Mouse (Mus musculus): ENCODE measurements at regions not wholly inside any gene's neighbourhood (a gene's known extent, or its start where the extent isn't known, plus 50 kb on each side); places are given as distances from the start of the nearest gene placed in this dataset.
"Not testable (repeated sequence)": the region's sequence is repeated elsewhere in the genome, so short reads cannot be mapped to it uniquely, and the experiment has no call there.

DNA sequence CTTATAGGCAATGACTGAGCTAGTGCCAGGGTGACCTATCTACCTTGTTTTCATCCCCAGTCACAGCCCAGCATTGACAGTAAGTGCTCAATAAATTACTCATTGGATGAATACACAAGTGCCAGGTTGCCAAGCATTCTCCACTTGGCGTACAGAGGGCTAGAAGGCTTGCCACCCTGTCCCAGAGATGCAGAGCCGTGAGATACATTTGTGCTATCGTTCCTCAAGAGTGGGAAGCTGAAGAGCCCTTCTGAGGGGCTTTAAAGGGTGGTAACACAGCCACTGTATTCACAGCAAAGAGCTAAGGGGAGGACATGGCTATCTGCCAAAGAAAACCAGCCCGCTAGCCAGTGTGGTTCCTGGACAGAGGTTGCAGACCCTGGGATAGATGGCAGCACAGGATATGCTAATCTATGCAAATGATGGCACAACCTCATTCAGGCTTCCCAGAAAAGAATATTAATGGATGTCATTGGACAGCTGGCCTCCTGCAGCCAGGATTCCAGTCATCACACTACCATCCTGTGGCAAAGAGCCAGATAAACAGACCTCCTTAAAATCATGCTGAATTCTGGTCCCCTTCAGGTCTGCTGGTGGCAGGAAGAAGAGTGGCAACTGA, 214.4 kb downstream of the Trim29 start:
- DNase-seq: no peak

DNA sequence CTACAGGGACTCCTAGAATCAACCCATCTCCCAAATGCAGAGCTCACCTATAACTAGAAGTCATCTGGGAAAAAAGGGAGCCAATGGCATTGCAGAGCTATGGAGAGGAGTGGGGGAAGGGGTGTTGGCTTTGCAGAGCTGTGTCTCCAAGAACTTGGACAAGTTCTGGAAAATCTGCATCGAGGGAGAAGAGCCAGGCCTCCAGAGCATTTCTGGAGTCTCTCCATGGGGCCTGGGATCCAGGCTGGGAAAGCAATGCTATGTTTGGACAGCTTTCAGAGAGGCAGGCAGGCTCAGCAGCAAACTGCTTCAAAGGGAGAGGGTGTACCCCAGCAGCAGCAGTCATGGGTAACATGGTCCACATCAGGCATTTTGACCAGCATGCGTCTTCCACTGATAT, 211.6 kb upstream of the Nectin1 start:
- DNase-seq: no peak

- DNase-seq: no peak
Observed at GRCm38 (mm10) chr9:43535967-43536366, 207.8 kb upstream of the Nectin1 start.

DNA sequence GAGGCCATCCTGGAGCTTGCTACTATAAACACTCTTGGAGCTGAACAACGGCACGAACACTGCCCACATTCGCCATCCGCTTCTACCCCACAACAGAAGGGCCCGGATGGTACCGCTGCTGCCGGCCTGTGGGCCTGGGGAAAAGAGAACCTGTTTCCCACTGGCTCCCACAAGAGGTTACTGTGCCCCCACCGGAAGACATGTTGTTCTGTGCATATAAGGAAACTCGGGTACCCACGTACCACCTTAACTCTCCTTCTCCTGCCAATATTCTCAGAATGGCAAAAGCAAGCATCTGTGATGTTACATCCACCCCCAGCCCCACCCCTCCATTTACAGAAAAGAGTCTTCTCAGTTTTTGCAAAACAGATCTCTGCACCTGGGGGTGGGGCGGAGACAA, 206.7 kb upstream of the Nectin1 start:
- DNase-seq: no peak

DNA sequence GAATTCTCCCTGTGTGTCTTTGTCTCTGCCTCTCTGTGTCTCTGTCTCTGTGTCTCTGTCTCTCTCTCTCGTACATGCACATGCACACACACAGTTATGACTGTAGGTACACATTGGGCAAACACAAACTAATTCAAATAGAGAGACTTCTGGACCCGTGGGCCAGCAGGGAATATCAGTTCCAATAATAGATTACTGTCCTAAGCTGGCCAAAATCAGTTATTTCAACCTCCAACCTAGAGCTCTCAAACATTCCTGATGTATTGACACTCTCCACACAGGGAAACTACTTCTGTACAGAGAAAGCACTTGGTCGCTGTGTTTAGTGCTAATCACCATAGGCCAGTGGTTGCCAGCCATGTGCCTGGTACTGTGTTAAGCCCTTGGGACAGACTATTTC, 203.7 kb upstream of the Nectin1 start:
- no peak for DNase-seq

DNA sequence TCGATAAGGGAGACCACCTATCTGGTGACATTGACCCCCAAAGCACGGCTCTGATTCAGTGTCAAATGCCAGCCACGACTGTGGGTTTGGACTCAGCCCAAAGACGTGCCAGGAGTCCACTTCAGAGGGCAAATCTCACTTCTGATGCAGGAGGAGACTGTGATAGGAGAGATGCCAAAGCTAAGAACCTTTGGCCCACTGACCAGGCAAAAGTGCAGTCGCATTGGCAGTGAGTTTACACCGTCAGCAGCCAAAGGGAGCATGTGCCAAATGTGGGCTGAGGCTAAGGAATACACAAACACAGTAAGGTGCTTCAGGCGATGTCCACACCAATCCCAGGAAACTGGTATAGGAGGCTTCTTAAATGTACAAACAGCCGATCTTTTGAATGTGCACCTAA, 202.6 kb upstream of the Nectin1 start:
- no peak for DNase-seq

DNA sequence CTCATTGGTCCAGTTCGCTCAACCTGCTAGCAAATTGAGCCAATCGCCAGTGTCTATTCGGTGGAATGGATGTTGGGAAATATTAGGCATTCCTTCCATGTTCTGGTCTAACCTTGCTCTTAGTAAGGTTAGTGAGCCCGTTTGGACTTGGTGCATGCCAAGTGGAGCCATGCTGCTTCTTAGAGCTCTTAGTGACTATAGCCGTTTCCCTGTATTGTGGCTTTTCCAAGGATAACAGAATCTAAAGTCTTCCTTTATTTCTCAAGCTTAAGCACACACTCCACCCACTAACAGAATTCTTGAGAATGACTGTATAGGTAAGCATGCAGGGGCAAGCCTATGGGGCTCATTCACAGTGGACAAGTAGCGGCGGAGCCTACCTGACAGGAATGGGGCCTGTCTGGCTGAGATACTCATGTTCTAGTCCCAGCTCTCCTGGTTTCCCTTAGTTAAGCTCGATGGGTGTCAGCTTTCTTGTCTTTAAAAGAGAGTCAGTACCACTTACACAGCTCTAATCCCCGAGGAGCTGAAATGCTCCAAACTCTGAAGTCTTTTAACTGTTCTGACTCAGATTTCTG, 201.6 kb upstream of the Nectin1 start:
- no peak for DNase-seq

- peak; percentile 87 for DNase-seq
Observed at GRCm38 (mm10) chr9:43545081-43545565, 198.7 kb upstream of the Nectin1 start.

DNA sequence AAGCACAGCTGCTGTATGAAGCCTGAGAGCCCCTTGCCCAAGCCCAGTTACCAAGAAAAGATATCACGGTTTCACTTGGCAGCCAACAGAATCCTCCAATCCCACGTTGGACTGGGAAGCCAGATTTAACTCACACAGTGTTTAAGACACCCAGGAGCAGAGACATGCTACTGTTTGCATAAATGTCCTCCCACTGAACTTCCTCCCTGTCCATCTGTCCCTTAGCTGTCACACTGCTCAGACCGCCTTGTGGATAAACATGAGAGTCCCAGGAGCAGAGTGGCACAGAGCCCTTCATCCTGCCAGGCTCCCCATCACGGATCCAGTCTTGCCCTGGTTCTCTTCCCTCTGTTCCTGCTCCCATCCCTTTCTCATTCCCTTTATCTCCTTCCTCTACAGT, 194.9 kb upstream of the Nectin1 start:
- DNase-seq: no peak

- DNase-seq: no peak
Observed at GRCm38 (mm10) chr9:43549293-43549692, 194.5 kb upstream of the Nectin1 start.

- DNase-seq: not testable (repeated sequence)
Observed at GRCm38 (mm10) chr9:43552758-43553157, 191.0 kb upstream of the Nectin1 start.

DNA sequence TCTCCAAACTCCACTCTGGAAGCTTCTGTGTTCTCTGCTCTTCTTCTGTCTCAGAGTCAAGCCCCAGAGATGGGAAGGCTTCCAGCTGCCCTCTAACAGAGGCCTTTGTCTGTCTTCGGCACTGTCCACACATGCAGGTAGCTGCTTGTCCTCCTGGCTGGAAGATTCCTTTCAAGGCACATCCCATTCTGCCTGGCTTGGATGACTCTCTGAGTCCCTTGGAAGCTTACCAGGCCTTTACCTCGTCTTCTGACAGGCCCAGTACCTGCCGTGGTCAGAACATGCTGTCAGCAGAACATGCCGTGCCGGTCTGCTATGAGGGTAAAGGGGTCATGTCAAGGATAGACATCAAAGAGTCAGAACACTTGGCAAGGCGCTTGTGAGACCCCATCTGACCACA, 181.8 kb upstream of the Nectin1 start:
- no peak for DNase-seq

GRCm38 (mm10) chr9:43564239-43564906, 179.4 kb upstream of the Nectin1 start:
- DNase-seq: no peak

DNA sequence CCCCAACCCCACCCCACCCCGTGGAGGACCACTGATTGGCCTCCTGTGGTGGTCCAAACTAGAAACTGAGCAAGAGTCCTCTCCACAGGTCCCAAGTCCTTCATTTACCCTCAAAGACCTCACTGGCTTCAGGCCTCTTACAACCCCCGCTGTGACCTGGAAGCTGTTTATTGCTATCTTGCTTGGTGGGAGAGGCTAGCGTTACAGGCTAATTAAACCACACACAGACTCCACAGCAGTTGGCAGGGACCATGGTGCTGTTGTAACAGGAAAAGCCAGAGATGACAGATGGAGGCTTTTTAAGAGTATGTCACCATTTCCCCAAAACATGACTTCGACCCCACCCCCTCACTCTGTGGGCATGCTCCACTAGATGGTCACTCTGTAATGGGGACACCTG, 174.9 kb upstream of the Nectin1 start:
- no peak for DNase-seq

- DNase-seq: no peak
Observed at GRCm38 (mm10) chr9:43571086-43571485, 172.7 kb upstream of the Nectin1 start.

DNA sequence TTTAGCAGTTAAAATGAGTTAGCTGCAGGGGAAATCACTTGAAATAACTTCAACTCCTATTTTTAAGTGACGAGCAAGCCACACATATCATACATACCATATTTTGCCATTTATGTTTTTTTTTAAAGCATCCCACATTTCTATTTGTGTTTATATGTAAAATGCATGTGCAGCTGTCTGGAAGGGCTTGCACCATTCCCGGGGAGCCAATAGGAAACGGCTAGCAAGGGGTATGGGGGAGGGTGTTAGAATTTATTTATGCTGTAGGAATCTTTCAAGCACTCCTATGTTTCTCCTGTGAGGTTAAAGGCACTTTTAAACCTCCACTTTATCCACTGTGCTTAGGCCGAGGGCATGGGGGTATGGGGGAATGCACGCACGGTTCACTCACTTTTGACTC, 168.1 kb upstream of the Nectin1 start:
- DNase-seq: no peak

GRCm38 (mm10) chr9:43580653-43581052, 163.1 kb upstream of the Nectin1 start:
- DNase-seq: no peak

GRCm38 (mm10) chr9:43585616-43586015, 158.2 kb upstream of the Nectin1 start:
- DNase-seq: no peak

GRCm38 (mm10) chr9:43593236-43593635, 150.5 kb upstream of the Nectin1 start:
- DNase-seq: no peak

DNA sequence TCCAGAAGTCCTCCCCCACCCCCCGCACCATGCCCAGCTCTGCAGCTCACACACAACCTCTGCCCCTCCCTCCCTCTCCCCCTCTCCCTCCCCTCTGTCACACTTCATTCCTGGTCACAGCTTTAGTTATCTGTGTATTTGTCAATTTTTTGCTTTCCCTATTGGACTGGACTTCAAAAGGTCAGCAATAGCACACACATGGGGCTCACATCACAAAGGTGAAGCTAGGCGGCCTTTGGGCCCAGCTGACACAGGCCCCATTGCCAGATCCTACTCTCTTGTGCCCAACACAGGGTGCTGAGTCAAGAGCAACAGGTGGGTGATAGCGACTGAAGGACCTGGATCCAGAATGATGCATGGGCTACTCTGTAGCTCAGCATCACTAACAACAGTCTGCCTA, 149.0 kb upstream of the Nectin1 start:
- no peak for DNase-seq

DNA sequence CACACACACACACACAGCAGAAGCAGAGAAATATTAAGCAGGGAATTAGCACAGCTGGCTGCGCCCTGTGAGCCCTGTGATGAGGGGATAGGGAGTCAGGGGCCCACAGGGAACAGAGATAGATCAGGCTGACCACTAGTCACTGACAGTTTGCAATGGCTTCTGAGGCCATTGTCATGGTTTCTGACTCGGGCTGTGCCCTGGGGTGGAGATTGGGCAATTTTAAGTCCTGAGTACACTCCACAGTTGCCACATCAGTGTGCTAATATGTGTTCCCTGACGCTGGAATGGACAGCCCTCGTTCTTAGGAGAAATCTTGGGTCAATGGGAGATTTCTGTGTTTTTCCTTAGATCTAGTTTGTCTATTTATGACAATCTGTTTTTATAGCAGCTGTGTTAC, 148.3 kb upstream of the Nectin1 start:
- DNase-seq: no peak

DNA sequence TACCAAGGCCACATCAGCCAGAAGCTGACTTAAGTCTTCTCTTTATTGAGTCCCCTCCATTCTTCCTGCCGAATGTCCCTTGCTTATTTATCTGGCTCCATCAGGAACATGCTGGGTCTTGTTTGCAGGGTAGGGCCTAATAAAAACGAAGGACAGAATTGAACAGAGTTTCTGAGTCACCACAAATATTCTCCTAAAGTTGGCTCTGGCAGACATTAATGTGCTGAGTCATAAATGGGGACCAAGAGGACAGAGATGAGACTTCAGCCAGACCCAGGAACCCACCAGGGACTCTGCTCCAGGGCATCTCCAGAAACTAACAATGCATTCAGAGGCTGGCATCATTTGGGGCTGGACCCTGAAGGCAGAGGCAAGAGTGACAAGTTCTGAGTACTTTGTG, 143.4 kb upstream of the Nectin1 start:
- no peak for DNase-seq

DNA sequence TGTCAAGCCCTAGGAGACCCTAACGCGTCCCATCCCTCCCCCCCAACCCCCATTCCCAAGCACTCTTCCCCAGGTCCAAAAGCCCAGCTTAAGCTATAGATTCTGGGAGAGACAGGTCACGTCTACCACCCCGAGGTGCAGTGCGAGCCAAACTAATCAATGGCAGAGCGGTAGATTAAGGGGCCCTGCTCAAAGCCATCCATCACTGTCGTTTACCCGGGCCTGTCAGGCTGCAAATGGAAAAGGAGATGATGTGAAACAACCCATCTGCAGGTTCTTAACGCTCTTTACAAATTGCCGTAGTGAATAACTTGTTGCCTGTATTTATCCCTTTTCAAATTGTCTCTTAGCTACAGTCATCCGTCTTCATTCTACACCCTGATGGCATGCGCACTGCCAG, 126.2 kb upstream of the Nectin1 start:
- no peak for DNase-seq

DNA sequence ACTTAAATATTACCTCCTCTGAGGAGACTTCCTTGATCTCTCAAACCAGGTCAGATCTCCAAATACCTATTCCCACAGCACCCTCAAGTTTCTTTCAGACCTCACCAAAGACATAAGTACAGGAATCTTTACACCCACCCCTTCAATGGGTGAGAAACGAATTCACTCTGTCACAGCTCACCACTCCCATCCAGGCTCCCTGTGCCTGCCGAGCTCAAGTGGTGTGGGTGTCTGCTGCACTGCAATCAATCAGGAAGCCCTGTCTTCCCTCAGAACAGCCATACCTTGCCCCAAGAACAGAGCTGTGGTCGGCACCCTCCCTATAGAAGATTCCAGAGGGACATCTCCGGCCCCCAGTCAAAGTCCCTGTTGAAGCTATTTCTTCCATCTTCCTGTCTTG, 116.2 kb upstream of the Nectin1 start:
- no peak for DNase-seq

GRCm38 (mm10) chr9:43628786-43629185, 115.0 kb upstream of the Nectin1 start:
- no peak for DNase-seq

All from thymus, postnatal 14 days (tissue).